Mouse (Mus musculus) spleen, postnatal 14 days (tissue): ENCODE data around the gene Pcyox1.

ENCODE experiments used
- DNase-seq, 2 experiments: peaks; one replicate each; pipeline ENCODE4 v3.0.0; 2021 to 2022; ENCODE audit warnings: low spot score in 2 of 2

Gene Pcyox1

DNA sequence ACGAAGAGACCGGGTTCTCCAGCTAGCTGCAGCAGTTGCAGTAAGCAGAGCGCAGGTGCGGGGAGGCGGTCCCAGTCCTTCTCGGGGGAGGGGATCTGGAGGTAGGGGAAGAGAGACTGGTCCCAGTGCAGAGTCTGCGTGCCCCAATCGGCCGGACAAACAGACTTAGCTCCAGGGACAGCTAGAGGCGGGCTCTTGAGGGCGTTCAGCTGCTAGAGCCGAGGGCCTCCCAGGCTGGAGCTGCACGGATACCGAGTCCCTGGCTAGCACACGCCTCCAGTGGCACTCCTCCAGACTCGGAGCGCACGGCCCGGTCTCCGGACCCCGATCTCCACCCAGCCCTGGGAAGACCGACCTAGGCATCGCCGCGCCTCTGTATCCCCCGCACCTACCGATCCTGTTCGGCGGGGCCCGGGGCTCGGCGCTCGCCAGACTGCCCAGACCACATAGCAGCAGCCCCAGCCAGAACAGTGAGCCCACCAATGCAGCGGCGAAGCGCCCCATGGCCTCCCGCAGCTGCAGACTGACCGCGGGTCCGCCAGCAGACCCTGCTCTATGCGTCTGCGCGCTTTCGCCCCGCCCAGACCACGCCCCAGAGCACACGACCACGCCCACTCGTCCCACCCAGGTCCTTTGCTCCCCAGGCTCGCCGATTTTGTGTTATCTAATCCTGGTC is at the start of gene Pcyox1:
Pcyox1 (minus strand) TSS at position 574 of the 676 bp plus-strand sequence.
- DNase-seq: peak; percentile 80

DNA sequence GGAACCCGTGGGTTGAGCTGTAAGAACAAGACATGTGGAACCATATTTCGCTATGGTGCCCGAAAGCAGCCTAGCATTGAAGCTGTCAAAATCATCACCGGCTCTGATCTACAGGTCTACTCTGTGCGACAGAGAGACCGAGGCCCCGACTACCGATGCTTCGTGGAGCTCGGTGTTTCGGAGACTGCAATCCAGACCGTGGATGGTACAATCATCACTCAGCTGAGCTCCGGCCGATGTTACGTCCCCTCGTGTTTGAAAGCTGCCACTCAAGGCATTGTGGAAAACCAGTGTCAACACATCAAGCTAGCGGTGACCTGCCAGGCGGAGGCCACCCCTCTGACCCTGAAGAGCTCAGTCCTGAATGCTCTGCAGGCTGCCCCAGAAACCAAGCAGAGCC is 48.6 kb upstream of the Pcyox1 start:
- DNase-seq: no peak

DNA sequence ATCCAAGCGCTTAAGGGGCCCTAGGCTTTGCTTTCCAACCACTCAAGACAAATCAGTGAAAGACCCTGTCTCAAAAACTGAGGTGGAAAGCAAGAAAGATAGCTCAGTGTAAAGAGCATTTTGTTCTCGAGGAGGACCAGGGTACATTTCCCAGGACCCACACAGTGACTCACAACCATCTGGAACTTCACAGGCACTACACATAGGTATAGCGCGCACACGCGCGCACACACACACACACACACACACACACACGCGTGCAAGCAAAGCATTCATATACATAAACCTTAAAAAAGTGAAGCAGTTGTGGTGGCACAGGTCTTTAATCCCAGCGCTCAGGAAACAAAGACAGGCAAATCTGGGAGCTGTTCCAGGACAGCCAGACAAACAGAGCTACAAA is 44.6 kb upstream of the Pcyox1 start:
- no peak for DNase-seq

DNA sequence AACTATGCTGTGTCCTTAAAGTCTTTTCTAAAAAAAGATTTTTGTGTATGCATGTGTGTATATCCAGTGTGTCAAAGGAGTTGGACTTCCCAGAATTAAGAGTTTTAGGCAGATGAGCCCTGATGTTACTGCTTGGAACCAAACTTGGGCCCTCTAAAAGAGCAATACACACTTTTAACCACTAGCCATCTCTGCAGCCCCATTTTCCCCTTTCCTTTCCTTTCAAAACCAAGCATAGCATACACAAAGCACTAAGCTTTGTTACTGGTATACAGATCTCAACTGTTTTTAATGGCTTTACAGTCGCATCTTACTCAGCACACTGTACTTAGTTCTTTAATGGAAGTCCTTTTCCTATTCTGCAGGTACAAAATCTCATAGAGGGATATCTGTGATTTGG is 42.6 kb upstream of the Pcyox1 start:
- no peak for DNase-seq

DNA sequence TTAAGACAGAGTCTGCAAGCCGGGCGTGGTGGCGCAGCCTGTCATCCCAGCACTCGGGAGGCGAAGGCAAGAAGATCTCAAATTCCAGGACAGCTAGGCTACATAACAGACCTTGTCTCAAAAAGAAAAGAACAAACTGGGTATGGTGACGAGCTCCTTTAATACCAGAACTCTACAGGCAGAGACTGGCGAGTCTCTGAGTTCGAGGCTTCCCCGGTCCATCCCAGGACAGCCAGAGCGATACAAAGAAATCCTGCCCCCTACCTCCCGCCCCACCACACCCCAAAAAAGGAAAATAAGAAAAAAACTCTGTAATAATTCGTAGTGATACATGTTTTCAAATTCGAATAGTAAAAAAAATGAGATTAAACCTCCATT is 42.2 kb upstream of the Pcyox1 start:
- DNase-seq: no peak

DNA sequence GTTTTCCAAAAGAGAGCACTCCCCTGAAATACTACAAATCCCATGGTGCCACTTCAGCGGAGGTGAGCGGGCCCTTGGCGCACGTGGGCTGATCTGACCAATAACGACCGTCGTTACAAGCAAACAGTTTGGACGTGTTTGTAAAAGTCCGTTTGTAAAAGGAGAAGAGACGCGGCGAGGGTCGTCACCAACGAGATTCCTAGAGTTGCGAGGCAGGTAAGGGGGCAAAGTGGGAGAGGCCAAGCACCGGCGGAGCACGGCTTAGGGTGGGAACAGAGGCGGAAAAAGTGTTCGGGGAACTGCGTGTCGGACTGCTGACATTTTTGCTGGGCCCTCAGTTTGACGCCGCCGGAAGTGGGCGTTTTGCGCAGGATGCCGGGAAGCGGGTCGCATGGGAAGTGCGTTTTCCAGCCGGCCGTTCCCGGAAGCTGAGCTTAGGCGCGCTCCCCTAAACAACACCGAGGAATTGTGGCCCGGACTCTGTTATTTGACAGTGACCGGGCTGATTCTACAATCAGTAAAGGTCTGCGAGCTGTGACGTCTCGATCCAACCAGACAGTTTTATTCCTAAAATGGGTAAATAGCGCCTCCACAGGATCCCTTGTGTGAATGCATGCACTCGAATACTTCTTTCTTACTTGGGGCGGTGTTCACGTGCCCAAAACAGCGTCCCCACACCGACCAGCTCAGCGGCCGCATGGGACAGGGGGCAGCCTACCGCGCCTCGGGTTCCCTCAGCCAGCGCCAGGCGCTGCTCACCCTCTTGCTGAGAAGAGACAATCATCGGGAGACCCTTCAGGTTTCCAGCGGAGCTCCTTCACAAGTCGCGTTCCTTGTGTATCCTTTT is 41.5 kb upstream of the Pcyox1 start, which contains the start of gene C87436:
C87436 (plus strand) TSS at position 103 of the 847 bp plus-strand sequence.
- peak; percentile 80 to 86 for DNase-seq

DNA sequence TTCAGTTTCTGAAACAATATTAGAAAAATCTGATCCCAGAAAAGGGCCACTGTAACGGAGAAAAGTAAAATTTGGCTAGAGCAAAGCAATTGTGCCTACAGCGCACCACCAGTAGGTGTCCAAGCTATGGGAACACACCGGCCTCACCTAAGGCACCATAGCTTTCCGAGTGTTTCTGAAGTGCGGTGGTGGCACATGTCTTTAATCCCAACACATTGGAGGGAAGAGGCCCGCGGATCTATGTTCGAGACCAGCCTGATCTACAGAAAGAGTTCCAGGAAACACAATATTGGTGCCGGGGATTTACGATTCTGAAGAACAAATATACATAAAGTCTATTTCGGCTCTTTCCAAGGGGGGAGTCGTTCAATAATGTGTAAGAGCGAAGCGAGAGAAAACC is 40.8 kb upstream of the Pcyox1 start:
- DNase-seq: peak in 1 of 2 experiments; percentile 50

DNA sequence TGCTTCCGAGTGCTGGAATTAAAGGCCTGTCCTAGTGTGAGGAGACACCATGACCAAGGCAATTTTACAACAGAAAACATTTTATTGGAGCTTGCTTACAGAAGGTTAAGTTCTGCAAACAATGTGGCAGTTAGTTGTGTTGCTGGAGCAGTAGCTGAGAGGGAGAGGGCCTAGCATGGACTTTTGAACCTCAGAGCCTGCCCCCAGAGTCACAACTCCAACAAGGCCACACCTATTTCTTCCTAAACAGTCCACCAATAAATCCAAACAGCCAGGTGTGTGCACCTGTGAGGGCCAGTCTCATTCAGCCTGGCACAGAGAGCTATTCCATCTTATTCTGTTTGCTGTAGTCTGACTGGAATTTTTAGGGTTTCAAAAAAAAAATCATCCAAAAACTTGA is 36.7 kb upstream of the Pcyox1 start:
- DNase-seq: no peak

DNA sequence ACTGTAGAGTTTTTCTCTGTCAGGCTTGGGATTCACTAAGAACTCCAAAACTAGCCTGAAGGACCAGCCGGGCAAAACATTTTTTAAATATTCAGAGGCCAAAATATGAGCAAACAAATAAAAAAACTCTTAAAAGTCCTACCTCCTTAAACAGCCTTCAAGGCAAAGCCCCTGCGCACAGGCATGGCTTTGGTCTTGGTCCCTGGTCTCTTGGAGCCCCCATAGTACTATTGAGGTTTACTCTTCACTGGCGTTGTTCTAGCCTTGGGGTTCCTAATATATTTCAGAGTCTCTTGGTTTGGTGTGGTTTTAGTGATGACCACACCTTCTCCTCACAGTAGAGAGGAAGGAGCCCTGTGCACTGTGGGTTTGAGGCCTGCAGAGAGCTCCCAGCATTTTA is 34.6 kb upstream of the Pcyox1 start:
- DNase-seq: no peak

DNA sequence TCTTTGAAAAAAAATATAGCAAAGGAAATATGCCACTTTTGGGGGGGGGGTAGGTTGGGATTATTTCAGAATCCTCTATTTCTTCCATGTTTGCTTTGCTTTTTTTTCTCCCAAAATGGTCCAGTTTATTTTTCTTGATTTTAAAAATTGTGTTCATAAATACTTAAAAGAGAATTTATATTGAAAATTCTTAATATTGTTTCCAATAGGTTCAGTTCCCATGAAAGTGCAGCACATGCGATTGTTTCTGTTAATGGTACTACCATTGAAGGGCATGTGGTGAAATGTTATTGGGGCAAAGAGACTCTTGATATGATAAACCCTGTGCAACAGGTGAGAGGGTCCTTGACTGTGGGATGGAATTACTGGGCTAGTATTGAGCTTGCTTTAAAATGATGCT is 29.4 kb upstream of the Pcyox1 start, which contains the start of gene Gm44790:
Gm44790 (plus strand) TSS at position 301 of the 400 bp plus-strand sequence.
- no peak for DNase-seq

DNA sequence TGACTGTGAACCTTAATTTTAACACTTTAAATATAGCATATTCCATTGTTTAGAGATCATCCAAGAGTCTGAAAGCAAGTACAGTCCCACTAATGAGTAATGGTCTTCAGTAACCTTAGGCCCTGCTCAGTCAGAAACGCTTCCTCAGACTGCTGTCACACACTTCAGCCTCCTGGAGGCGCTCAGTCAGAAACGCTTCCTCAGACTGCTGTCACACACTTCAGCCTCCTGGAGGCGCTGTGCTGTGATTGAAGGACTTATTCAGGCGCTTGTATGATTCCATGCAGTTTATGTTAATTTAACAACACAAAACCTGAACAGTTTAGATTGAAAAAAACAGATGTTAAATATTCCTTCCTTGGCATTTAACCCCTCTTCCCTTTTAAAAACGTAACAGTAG is 23.5 kb upstream of the Pcyox1 start:
- DNase-seq: no peak

DNA sequence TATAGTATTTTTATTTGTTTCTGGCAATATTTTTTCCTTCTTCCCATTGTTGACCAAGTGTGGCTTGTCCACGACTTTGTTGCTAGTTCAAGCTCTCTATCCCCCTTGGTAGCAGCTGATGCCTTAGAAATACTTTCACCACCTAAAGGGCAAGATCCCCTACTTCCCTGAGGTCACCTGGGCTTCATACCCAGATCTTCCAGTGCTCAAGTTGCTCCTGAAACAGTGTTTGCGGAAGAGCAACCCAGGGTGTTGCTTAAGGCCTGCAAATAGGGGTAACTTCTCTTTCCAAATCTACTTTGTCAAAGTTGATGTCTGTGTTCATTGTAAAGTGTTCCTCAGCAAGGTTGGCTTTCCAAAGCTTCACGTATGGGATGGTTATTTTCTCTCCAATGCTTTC is 22.3 kb upstream of the Pcyox1 start:
- no peak for DNase-seq

DNA sequence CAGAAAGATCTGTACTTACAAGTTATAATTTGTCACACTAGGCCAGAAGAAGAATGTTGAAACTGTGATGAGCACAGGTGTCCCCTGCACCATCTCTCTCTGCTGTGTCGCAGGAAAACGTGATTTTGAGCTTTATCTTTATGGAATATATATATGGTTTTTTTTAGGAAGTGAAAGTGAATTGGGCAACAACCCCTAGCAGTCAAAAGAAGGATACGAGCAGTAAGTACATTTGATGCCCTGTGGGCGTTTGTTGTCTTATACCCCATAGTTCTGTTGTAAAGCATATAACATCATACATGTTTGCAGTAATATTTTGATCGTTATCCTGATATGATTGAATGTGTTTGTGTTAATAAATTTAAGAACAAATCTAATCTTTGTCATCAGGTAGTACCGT is 21.8 kb upstream of the Pcyox1 start:
- no peak for DNase-seq

DNA sequence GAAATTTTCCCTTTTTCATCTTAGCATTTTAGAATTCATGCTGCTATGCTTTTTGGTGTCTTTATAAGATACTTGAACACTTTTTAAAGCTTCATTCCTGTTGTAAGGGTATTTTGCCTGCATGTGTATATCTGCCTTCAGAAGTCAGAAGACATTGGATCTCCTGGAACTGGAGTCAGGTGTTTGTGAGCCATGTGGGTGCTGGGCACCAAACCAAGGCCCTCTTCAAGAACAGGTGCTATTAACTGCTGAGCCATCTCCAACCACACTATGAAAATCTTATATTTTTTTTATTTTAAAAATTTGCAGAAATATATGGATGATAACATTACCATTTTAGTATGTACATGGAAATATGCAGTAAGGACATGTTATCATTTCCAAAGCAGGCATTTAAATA is 9.4 kb upstream of the Pcyox1 start:
- DNase-seq: no peak

DNA sequence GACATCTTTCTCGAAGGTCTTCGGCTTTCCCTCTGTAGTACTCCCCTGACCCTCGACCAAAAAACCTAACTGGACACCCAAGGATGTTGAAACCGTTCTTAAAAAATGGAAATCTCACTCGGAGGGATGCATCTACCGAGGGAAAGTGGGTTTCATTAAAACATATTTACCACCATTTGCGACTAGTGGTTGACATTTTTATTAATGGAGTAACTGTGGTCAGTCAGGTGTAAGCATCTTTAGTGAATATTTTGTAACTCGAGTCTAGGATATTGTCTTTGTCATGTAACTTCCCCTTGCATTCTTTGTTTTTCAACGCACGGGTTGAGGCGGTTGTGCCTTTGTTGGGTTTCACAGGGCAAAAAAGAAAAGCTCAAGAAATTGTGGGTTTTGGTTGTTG is 8.0 kb upstream of the Pcyox1 start:
- DNase-seq: no peak

DNA sequence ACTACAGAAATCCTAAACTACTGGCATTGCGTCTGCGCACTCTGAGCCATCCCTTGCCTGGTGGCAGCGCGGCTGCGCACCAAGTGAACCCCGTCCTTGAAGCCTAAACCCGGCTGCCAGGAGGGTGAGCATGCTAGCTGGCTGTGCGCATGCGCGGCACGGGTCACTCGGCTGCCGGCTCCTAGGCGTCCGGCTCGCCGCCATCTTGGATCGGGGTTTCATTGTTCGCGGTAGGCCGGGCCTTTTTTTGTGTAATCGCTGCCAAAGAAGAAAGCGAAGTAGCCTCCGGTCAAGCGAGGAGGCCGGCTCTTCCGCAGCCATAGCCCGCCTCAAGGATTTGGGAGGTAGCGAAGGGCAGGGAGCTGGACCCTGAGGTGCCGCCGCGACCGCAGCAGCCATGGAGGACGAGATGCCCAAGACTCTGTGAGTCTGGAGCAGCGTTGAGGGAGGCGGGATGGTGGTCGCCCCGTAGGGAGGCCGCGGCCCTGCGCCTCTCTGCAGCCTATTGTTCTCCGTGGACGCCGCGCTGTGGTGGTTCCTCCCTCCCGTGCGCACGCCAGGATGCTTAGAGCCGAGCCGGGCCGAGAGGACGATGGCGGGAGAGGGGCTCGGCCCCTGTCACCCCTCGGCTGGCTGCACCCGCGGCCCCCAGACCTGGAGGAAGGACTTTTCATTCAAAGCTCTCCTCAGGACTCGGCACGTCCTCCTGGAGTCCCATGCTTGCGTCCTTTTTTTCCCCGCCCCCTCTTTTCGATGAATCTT is 7.3 kb upstream of the Pcyox1 start, which contains the start of gene Tia1:
Tia1 (plus strand) TSS at position 120 of the 762 bp plus-strand sequence.
- DNase-seq: peak; percentile 90 to 93

DNA sequence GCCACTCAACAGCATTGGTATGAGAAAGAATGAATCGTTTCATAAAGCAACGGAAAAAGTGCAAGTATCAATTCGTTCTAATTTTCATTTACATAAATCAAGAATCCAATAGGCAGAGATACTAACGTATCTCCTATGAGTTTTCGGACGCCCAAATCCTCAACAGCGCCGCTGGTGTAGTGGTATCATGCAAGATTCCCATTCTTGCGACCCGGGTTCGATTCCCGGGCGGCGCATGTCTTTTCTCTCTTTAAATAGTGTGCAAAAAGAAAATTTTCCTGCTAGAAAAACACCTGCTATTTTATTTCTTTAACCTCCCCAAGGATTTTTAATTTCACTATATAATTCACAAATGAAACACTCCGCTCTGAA is 6.8 kb upstream of the Pcyox1 start:
- DNase-seq: peak; percentile 69 to 77

DNA sequence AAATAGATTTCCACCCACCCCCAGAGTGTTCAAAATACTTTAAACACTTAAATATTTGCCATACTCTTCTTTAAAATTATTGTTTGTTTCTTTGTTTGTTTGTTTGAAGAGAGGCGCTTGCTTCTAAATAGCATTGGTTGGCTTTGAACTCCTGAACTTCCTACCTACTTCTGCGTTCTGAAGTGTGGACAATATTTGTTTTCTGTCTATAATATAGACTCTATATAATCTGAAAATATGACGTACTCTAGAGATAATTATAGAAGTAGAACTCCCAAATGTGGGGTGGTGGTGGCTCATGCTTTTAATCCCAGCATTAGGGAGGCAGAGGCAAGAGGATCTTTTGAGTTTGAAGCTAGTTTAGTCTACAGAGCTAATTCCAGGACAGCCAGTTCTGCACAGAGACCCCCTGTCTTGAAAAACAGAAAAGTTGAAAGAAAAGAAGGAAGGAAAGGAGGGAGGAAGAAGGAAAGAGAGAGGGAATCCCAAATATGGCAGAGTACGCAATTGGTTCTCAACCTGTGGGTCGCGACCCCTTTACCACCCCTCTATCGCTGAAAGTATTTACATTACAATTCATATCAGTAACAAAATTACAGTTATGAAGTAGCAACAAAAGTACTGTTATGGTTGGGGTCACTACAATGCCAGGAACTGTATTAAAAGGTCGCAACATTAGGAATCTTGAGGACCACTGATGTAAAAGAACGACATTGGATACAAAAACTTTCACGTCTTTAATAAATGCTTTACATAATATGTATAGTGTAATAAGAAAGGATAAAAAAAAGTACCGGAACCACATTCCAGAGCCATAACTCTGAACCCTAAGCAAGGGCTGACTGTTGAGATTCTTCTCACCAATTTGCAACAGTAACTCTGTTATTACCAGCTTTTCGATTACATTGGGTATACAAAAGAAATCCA is 6.0 kb upstream of the Pcyox1 start:
- DNase-seq: no peak

DNA sequence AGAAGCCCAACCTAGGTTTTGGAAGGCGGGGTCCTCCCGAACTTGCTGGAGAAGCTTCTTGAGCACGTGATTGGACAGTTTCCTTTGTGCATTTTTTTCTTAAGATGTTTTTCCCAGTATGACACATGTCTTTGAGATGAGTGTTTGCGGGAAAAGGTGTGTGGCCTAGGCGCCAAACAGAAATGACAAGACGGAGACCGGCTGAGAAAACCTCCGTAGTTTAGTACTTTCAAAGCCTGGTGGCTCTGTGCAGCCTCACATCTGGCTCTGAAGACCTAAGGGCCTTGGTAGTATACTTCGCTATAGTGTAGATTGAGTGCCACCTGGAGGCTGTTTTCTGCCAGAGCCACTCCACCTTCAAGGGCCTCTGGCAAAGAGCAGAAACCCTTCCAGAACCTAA is 4.0 kb upstream of the Pcyox1 start:
- DNase-seq: peak; percentile 48 to 70

DNA sequence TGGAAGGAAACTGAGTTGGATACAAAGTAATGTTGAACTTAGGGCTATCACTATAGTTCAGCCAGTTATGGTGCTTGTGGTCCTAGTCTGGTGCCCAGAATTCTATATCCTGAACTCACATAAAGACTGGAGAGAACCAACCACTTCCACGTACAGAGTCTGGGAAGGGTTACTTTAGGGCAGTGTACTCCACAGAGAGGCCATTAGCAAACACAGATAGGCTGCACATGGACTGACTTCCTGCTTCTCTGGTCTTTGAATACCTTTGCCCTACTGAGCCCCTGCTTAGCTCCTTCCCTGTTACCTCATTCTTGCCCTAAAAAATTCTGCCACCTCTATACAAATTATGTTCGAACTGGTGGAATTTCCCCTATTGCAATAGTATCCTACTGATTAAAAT is 3.0 kb upstream of the Pcyox1 start:
- DNase-seq: no peak

DNA sequence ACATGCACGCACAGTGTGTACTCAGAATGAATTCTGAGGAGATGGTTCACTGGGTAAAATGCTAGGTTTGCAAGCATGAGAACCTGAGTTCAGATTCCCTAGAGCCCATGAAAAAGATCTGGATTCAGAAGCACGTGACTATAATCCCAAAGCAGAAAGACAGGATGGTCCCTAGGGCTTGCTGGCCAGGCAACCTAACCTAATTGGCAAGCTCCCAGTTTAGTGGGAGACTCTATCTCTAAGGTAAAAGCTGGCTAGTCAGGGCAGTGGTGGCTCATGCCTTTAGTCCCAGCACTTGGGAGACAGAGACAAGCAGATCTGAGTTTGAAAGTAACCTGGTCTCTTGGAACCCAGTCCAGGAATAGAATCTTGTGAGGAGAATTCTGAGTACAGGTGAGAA is 2.0 kb upstream of the Pcyox1 start:
- no peak for DNase-seq
